Mouse (Mus musculus): Measurements from ENCODE around the gene Ntrk1. TPM values are rescaled to one million over a fixed set of nuclear protein-coding genes. Genes with fewer than 3 reads are reported as not detected.

Gene Ntrk1
- polyA plus RNA-seq, 1 experiment: not detected

GRCm38 (mm10) chr3:87770280-87770679 lies 24.7 kb downstream of the Ntrk1 start:
- Histone ChIP-seq H3ac (ENCODE audit: control insufficient read depth, insufficient read length) (no peak overlapping the region), H3K79me2 (ENCODE audit: control insufficient read depth, insufficient read depth) (no peaks in the 10 kb centered on the region), H3K4me2 (ENCODE audit: low read depth) (no peak overlapping the region), H3K36me3 (ENCODE audit: control insufficient read depth, insufficient read depth) (no peaks in the 10 kb centered on the region), H3K27me3 (ENCODE audit: control insufficient read depth, insufficient read depth, insufficient read length) (peaks cover 44% of the 10 kb centered on the region), H3K4me3 (no peak overlapping the region)
- TF ChIP-seq REST (IDR thresholded peaks at IDR 0.05; ENCODE audit: insufficient read depth, insufficient read length) (no peak), POLR2AphosphoS2 (IDR thresholded peaks at IDR 0.05; ENCODE audit: insufficient read length, low read depth) (no peak), MYOG (IDR thresholded peaks at IDR 0.05; ENCODE audit: control insufficient read depth in 1 of 3, insufficient read depth in 1 of 3, insufficient read length in 2 of 3, low read depth in 2 of 3) (no peak), SRF (IDR thresholded peaks at IDR 0.05; ENCODE audit: control insufficient read depth, insufficient read length, low read depth) (no peak), TCF3 (IDR thresholded peaks at IDR 0.05; ENCODE audit: insufficient read length, low read depth) (no peak), E2F4 (IDR thresholded peaks at IDR 0.05; ENCODE audit: insufficient read depth) (no peak), CEBPB (IDR thresholded peaks at IDR 0.05; ENCODE audit: insufficient read depth, poor library complexity, severe bottlenecking) (no peak), TCF12 (IDR thresholded peaks at IDR 0.05; ENCODE audit: insufficient read depth, poor library complexity, severe bottlenecking) (no peak), MAX (IDR thresholded peaks at IDR 0.05; ENCODE audit: low read depth) (no peak)

GRCm38 (mm10) chr3:87769506-87769905 lies 25.5 kb downstream of the Ntrk1 start:
- Histone ChIP-seq H3K27me3 (ENCODE audit: control insufficient read depth, insufficient read depth, insufficient read length) (peaks cover 36% of the 10 kb centered on the region), H3ac (ENCODE audit: control insufficient read depth, insufficient read length) (no peak overlapping the region), H3K79me2 (ENCODE audit: control insufficient read depth, insufficient read depth) (no peaks in the 10 kb centered on the region), H3K4me3 (no peak overlapping the region), H3K36me3 (ENCODE audit: control insufficient read depth, insufficient read depth) (no peaks in the 10 kb centered on the region), H3K4me2 (ENCODE audit: low read depth) (no peak overlapping the region)
- TF ChIP-seq E2F4 (IDR thresholded peaks at IDR 0.05; ENCODE audit: insufficient read depth) (no peak), SRF (IDR thresholded peaks at IDR 0.05; ENCODE audit: control insufficient read depth, insufficient read length, low read depth) (no peak), MAX (IDR thresholded peaks at IDR 0.05; ENCODE audit: low read depth) (no peak), REST (IDR thresholded peaks at IDR 0.05; ENCODE audit: insufficient read depth, insufficient read length) (no peak), POLR2A (IDR thresholded peaks at IDR 0.05; ENCODE audit: insufficient read length, low read depth) (no peak), TCF3 (IDR thresholded peaks at IDR 0.05; ENCODE audit: insufficient read length, low read depth) (no peak), MYOD1 (IDR thresholded peaks at IDR 0.05; ENCODE audit: control insufficient read depth in 1 of 3, insufficient read length in 2 of 3, low read depth in 2 of 3) (no peak), CEBPB (IDR thresholded peaks at IDR 0.05; ENCODE audit: insufficient read depth, poor library complexity, severe bottlenecking) (no peak), POLR2AphosphoS2 (IDR thresholded peaks at IDR 0.05; ENCODE audit: insufficient read length, low read depth) (no peak), TCF12 (IDR thresholded peaks at IDR 0.05; ENCODE audit: insufficient read depth, poor library complexity, severe bottlenecking) (no peak), MYOG (IDR thresholded peaks at IDR 0.05; ENCODE audit: control insufficient read depth in 1 of 3, insufficient read depth in 1 of 3, insufficient read length in 2 of 3, low read depth in 2 of 3) (no peak), USF1 (IDR thresholded peaks at IDR 0.05; ENCODE audit: low read depth) (no peak)

- Histone ChIP-seq H3K36me3 (ENCODE audit: control insufficient read depth, insufficient read depth) (no peaks in the 10 kb centered on the region), H3K79me2 (ENCODE audit: control insufficient read depth, insufficient read depth) (no peaks in the 10 kb centered on the region), H3K27me3 (ENCODE audit: control insufficient read depth, insufficient read depth, insufficient read length) (peaks cover 31% of the 10 kb centered on the region), H3K4me2 (ENCODE audit: low read depth) (peak overlapping the region; percentile 61), H3K4me3 (no peak overlapping the region), H3ac (ENCODE audit: control insufficient read depth, insufficient read length) (no peak overlapping the region)
- TF ChIP-seq E2F4 (IDR thresholded peaks at IDR 0.05; ENCODE audit: insufficient read depth) (no peak), TCF12 (IDR thresholded peaks at IDR 0.05; ENCODE audit: insufficient read depth, poor library complexity, severe bottlenecking) (no peak), MYOG (IDR thresholded peaks at IDR 0.05; ENCODE audit: control insufficient read depth in 1 of 3, insufficient read depth in 1 of 3, insufficient read length in 2 of 3, low read depth in 2 of 3) (no peak), USF1 (IDR thresholded peaks at IDR 0.05; ENCODE audit: low read depth) (no peak)
Observed at GRCm38 (mm10) chr3:87768844-87769243, 26.1 kb downstream of the Ntrk1 start.

- Histone ChIP-seq H3ac (ENCODE audit: control insufficient read depth, insufficient read length) (no peak overlapping the region), H3K79me2 (ENCODE audit: control insufficient read depth, insufficient read depth) (no peaks in the 10 kb centered on the region), H3K36me3 (ENCODE audit: control insufficient read depth, insufficient read depth) (no peaks in the 10 kb centered on the region), H3K4me3 (no peak overlapping the region), H3K4me2 (ENCODE audit: low read depth) (peak overlapping the region; percentile 61), H3K27me3 (ENCODE audit: control insufficient read depth, insufficient read depth, insufficient read length) (peaks cover 27% of the 10 kb centered on the region)
- TF ChIP-seq SRF (IDR thresholded peaks at IDR 0.05; ENCODE audit: control insufficient read depth, insufficient read length, low read depth): no peak
- TF ChIP-seq POLR2AphosphoS2 (IDR thresholded peaks at IDR 0.05; ENCODE audit: insufficient read length, low read depth): no peak
- TF ChIP-seq REST (IDR thresholded peaks at IDR 0.05; ENCODE audit: insufficient read depth, insufficient read length): no peak
- TF ChIP-seq MYOD1 (IDR thresholded peaks at IDR 0.05; ENCODE audit: control insufficient read depth in 1 of 3, insufficient read length in 2 of 3, low read depth in 2 of 3): no peak
- no peak for TF ChIP-seq MYOG (IDR thresholded peaks at IDR 0.05; ENCODE audit: control insufficient read depth in 1 of 3, insufficient read depth in 1 of 3, insufficient read length in 2 of 3, low read depth in 2 of 3)
- no peak for TF ChIP-seq USF1 (IDR thresholded peaks at IDR 0.05; ENCODE audit: low read depth)
- no peak for TF ChIP-seq TCF12 (IDR thresholded peaks at IDR 0.05; ENCODE audit: insufficient read depth, poor library complexity, severe bottlenecking)
- TF ChIP-seq E2F4 (IDR thresholded peaks at IDR 0.05; ENCODE audit: insufficient read depth): no peak
- no peak for TF ChIP-seq POLR2A (IDR thresholded peaks at IDR 0.05; ENCODE audit: insufficient read length, low read depth)
- no peak for TF ChIP-seq TCF3 (IDR thresholded peaks at IDR 0.05; ENCODE audit: insufficient read length, low read depth)
- TF ChIP-seq MAX (IDR thresholded peaks at IDR 0.05; ENCODE audit: low read depth): no peak
- no peak for TF ChIP-seq CEBPB (IDR thresholded peaks at IDR 0.05; ENCODE audit: insufficient read depth, poor library complexity, severe bottlenecking)
Observed at GRCm38 (mm10) chr3:87768431-87768830, 26.5 kb downstream of the Ntrk1 start.

GRCm38 (mm10) chr3:87767764-87768163 lies 27.2 kb downstream of the Ntrk1 start:
- H3K4me2 ChIP-seq (ENCODE audit: low read depth): no peak overlapping the region
- TF ChIP-seq REST (IDR thresholded peaks at IDR 0.05; ENCODE audit: insufficient read depth, insufficient read length) (no peak), POLR2A (IDR thresholded peaks at IDR 0.05; ENCODE audit: insufficient read length, low read depth) (no peak), POLR2AphosphoS2 (IDR thresholded peaks at IDR 0.05; ENCODE audit: insufficient read length, low read depth) (no peak), CEBPB (IDR thresholded peaks at IDR 0.05; ENCODE audit: insufficient read depth, poor library complexity, severe bottlenecking) (no peak), MAX (IDR thresholded peaks at IDR 0.05; ENCODE audit: low read depth) (no peak), TCF12 (IDR thresholded peaks at IDR 0.05; ENCODE audit: insufficient read depth, poor library complexity, severe bottlenecking) (no peak), E2F4 (IDR thresholded peaks at IDR 0.05; ENCODE audit: insufficient read depth) (no peak), USF1 (IDR thresholded peaks at IDR 0.05; ENCODE audit: low read depth) (no peak), TCF3 (IDR thresholded peaks at IDR 0.05; ENCODE audit: insufficient read length, low read depth) (no peak), MYOD1 (IDR thresholded peaks at IDR 0.05; ENCODE audit: control insufficient read depth in 1 of 3, insufficient read length in 2 of 3, low read depth in 2 of 3) (no peak), MYOG (IDR thresholded peaks at IDR 0.05; ENCODE audit: control insufficient read depth in 1 of 3, insufficient read depth in 1 of 3, insufficient read length in 2 of 3, low read depth in 2 of 3) (no peak), SRF (IDR thresholded peaks at IDR 0.05; ENCODE audit: control insufficient read depth, insufficient read length, low read depth) (no peak)
- no peaks in the 10 kb centered on the region for H3K79me2 ChIP-seq (ENCODE audit: control insufficient read depth, insufficient read depth)
- no peaks in the 10 kb centered on the region for H3K36me3 ChIP-seq (ENCODE audit: control insufficient read depth, insufficient read depth)
- H3K4me3 ChIP-seq: no peak overlapping the region
- no peak overlapping the region for H3ac ChIP-seq (ENCODE audit: control insufficient read depth, insufficient read length)
- peaks cover 20% of the 10 kb centered on the region for H3K27me3 ChIP-seq (ENCODE audit: control insufficient read depth, insufficient read depth, insufficient read length)
